Mouse (Mus musculus) bone marrow macrophage, adult 2 months (primary cell): Measurements from ENCODE around the gene Srsf6. TPM values are rescaled to one million over a fixed set of nuclear protein-coding genes. Genes with fewer than 3 reads are reported as not detected.

ENCODE experiments used
- H3K27ac ChIP-seq: 2 replicates; pipeline ENCODE4 v1.5.1; 2012; ENCODE audit warnings: low read depth, low read length; ENCODE audit not compliant: insufficient read depth
- H3K4me1 ChIP-seq: 2 replicates; pipeline ENCODE4 v1.6.1; 2012; ENCODE audit warnings: low read length; ENCODE audit not compliant: control insufficient read depth, insufficient read depth
- H3K4me3 ChIP-seq: 2 replicates; pipeline ENCODE4 v1.5.1; 2012; ENCODE audit warnings: mild to moderate bottlenecking, low read length, moderate library complexity; ENCODE audit not compliant: insufficient read depth
- CTCF ChIP-seq: IDR thresholded peaks from 2 replicates; pipeline ENCODE4 v1.5.1; 2012; ENCODE audit warnings: low read depth, mild to moderate bottlenecking, low read length, moderate library complexity
- POLR2A ChIP-seq: IDR thresholded peaks from 2 replicates; pipeline ENCODE4 v1.6.1; 2012; ENCODE audit warnings: mild to moderate bottlenecking, low read depth, low read length, borderline replicate concordance
- polyA plus RNA-seq: library from polyadenylated mRNA; stranded (reverse); fragments of >200 nt; gene quantifications from 2 replicates; pipeline ENCODE4 v1.2.4, GENCODE M21; 2012; ENCODE audit not compliant: missing spikeins, insufficient read depth, insufficient read length

Gene Srsf6
- polyA plus RNA-seq, 1 experiment: 106 TPM

DNA sequence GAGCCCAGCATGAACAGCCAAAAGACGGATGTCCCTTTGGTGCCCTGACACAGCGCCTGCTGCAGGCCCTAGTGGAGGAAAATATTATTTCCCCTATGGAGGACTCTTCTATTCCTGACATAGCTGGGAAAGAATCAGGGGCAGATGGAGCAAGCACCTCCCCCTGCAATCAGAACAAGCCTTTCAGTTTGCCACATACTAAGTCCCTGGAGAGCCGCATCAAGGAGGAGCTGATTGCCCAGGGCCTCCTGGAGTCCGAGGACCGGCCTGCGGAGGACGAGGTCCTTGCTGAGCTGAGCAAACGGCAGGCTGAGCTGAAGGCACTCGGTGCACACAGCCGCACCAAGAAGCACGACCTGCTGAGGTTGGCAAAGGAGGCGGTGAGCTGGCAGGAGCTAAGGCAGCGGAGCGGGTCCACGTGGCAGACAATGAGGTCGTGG, 23.3 kb upstream of the Srsf6 start:
- Histone ChIP-seq H3K4me1 (no peaks in the 10 kb centered on the region), H3K27ac (no peak overlapping the region)
- TF ChIP-seq POLR2A (no peak), CTCF (no peak)

GRCm38 (mm10) chr2:162914040-162914439, 17.3 kb upstream of the Srsf6 start:
- no peak overlapping the region for H3K4me3 ChIP-seq
- no peak overlapping the region for H3K27ac ChIP-seq
- no peaks in the 10 kb centered on the region for H3K4me1 ChIP-seq
- TF ChIP-seq CTCF: no peak
- TF ChIP-seq POLR2A: no peak

More for the DNA sequence above, 23.3 kb upstream of the Srsf6 start:
- H3K4me3 ChIP-seq: no peak overlapping the region

- TF ChIP-seq POLR2A (no peak), CTCF (no peak)
- Histone ChIP-seq H3K4me1 (no peaks in the 10 kb centered on the region), H3K4me3 (no peak overlapping the region), H3K27ac (no peak overlapping the region)
Observed at GRCm38 (mm10) chr2:162914519-162914918, 16.8 kb upstream of the Srsf6 start.

DNA sequence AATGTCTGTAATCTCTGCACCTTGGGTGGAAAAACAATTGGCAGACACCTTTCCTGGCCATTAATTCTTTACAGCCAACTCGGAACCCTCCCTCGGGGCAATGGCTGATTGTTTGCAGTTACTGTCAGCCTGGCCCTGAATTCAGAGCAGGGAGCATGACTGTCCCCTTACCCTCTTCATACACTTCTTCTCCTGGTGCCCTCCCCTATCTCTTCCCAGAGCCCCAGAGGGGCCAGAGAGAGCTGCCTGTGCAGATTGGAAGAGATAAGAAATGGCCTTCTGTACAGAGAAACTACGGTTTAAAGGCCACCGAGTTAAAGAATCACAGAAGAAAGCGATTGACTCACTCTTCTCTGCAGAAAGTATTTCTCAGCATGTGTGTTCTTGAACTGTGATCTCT, 11.4 kb upstream of the Srsf6 start:
- TF ChIP-seq CTCF: no peak
- no peaks in the 10 kb centered on the region for H3K4me1 ChIP-seq

DNA sequence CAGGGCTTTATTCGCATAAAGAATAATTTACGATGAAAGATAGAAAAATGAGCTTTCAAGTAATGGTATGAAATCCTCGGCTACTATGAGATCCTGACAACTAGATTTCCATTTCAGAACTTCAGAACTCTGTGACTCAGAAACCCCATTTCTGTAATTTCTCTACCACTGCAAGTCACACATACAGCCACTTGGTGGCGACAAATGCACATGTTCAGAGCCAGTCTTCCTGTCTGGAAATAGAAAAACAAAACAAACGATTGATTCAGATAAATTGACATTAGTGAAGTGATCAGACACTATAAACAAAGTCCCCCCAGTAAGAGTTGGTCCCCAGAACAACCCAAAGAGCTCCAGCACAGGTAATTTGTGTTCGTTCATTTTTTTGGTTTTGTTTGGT, 9.1 kb upstream of the Srsf6 start:
- Histone ChIP-seq H3K4me3 (no peak overlapping the region), H3K27ac (no peak overlapping the region), H3K4me1 (no peaks in the 10 kb centered on the region)
- no peak for TF ChIP-seq CTCF
- no peak for TF ChIP-seq POLR2A

More for the DNA sequence above, 11.4 kb upstream of the Srsf6 start:
- Histone ChIP-seq H3K27ac (no peak overlapping the region), H3K4me3 (no peak overlapping the region)

DNA sequence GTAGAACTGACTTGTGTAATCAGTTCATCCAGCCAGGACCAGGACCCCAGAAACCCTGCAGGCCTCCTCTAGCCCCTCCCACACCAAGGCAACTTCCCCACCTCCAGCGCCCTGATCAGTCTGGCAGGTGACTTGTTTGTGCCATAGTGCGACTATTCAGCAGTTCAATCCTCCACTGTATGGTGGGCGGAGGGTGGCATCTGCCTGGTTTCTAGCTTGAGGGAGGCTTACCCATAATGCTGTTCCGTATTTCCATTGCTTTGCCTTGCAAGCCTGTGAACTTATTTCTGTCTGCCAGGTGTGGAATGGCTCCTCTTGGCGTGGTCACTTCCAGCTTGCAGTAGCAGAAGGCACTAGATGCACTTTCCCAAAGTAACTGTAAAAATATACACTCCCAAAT, 8.5 kb upstream of the Srsf6 start:
- TF ChIP-seq POLR2A: no peak
- TF ChIP-seq CTCF: no peak
- H3K4me1 ChIP-seq: no peaks in the 10 kb centered on the region
- no peak overlapping the region for H3K4me3 ChIP-seq
- no peak overlapping the region for H3K27ac ChIP-seq

GRCm38 (mm10) chr2:162924126-162924525, 7.2 kb upstream of the Srsf6 start:
- Histone ChIP-seq H3K4me1 (no peaks in the 10 kb centered on the region), H3K27ac (no peak overlapping the region), H3K4me3 (no peak overlapping the region)
- TF ChIP-seq POLR2A (no peak), CTCF (no peak)

DNA sequence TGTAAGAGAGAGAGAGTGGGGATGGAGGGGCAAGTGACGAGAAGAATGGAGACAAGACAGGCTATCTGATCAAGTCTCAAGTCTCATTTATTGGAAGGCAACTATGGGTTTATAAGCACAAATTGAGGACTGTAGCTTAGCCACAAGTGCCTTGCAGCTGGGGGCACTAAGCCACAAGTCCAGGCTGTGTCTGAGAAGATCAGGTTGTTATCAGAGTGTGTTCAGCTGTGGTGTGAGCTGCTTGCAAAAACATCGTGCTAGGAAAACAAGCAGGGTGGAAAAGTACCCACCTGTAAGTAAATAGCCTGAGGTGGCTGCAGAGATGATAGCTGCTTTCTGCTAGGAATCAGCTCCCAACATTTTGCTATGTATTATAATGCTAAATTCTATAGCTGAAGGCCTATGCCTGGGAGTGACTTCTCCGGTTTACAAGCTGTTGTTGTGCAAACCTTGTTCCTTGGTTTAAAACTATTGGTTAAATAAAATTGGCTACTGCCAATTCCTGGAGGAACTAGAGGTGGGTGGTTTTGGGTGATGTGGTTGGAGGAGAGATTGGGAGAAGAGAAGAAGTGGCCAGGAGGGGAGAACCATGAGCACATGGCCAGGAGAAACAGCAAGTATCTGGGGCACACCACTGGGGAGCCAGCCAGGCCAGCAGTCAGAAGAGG, 3.3 kb upstream of the Srsf6 start:
- Histone ChIP-seq H3K4me1 (peaks cover 7% of the 10 kb centered on the region), H3K27ac (no peak overlapping the region), H3K4me3 (no peak overlapping the region)
- TF ChIP-seq CTCF (no peak), POLR2A (no peak)

- H3K4me3 ChIP-seq: no peak overlapping the region
- H3K4me1 ChIP-seq: peaks cover 7% of the 10 kb centered on the region
- TF ChIP-seq CTCF (no peak), POLR2A (no peak)
- H3K27ac ChIP-seq: no peak overlapping the region
Observed at GRCm38 (mm10) chr2:162929704-162930103, 1.6 kb upstream of the Srsf6 start.

DNA sequence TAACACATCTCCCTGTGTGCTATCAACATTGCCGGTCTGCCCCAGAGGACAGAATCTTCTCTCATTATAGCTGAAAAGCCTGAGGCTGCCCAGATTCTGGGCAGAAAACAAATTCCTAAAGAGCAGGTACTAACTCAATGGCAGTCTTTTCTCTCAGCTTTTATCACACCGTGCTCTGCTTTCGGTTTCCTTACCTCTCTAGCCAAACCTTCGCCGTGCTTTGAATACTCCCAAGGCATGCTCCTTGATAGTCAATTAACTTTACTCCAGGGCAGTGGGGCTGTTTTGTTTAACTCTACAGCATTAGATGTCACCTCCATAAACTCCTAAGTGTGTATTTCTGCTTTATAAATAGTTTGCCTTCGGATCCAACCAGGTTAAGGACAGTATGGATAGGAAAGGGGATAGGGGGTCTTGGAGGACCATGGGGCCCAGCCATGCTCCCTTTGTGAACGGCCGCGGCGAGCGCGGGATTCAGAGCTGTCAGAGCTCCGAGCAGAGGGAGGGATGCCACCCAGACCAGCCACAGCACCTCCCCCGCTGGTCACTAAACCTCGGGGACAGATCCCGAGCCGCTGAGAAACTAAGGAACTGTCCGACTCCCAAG, 709 bp upstream of the Srsf6 start:
- Histone ChIP-seq H3K4me1 (peaks cover 7% of the 10 kb centered on the region), H3K27ac (peak overlapping the region; percentile 32), H3K4me3 (peak overlapping the region; percentile 87)
- TF ChIP-seq CTCF (no peak), POLR2A (no peak)
